Mouse (Mus musculus): Measurements from ENCODE around the gene Tmem221.
A peak's percentile ranks its signal among the peaks of the same experiment; 100 is the strongest.

DNA sequence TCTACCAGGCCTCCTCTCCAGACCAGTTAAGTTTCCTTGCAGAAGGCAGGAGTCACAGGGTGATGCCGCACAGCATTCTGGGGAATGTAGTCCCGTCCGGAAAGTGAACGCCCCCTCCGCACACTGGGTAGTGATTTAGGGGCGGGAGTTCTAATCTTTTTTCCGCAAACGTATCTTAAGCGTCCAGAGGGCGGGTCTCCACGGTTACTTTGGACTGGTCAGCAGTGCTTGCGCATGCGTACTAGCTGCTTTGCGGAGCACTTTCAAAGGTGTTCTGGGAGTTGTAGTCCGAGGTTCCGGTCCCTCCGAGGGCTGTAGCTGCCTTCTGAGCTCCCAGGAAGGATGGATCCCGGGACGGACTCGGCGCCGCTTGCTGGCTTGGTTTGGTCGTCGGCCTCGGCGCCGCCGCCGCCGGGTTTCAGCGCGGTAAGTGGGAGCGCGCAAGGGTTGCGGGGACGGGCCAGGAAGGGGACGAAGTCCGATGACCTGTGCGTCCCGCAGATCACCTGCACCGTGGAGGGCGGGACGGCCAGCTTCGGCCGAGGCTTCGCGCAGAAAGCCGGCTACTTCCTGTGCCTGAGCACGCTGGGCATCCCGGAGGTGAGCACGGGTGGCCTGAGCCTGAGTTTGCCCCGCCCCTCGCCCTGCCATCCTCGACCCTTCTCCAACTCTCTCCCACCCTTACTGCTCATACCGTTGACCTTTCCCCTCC, 15.9 kb downstream of the Tmem221 start, which contains the start of gene Mvb12a:
- peak; percentile 96 for TF ChIP-seq SIN3A (IDR thresholded peaks at IDR 0.05; ENCODE audit: low read length)
- TF ChIP-seq MAX (IDR thresholded peaks at IDR 0.05; ENCODE audit: low read length): peak; percentile 46; the same call in 1 of the 2 replicates
- no peak for TF ChIP-seq RAD21 (IDR thresholded peaks at IDR 0.05; ENCODE audit: low read depth, low read length)
- no peak for TF ChIP-seq ZMIZ1 (IDR thresholded peaks at IDR 0.05; ENCODE audit: low read depth, low read length)
- peak; percentile 52; the same call in 1 of the 2 replicates for TF ChIP-seq RCOR1 (IDR thresholded peaks at IDR 0.05; ENCODE audit: low read depth, low read length)
- peak; percentile 98 for TF ChIP-seq HCFC1 (IDR thresholded peaks at IDR 0.05; ENCODE audit: low read depth, low read length)
